Mouse (Mus musculus): ENCODE data around the gene Jag2.

The Jag2 gene

GRCm38 (mm10) chr12:112941156-112941775 is 11.7 kb upstream of the Jag2 start:
- DNase-seq (ENCODE audit: extremely low spot score, low spot score), result no peak

- DNase-seq (ENCODE audit: extremely low spot score, low spot score), result no peak
Measured at GRCm38 (mm10) chr12:112940710-112941109, 11.1 kb upstream of the Jag2 start.

- DNase-seq (ENCODE audit: extremely low spot score, low spot score), result no peak
Measured at GRCm38 (mm10) chr12:112940238-112940637, 10.7 kb upstream of the Jag2 start.

GRCm38 (mm10) chr12:112938873-112939565 is 9.4 kb upstream of the Jag2 start:
- peak; percentile 47 for DNase-seq (ENCODE audit: extremely low spot score, low spot score)

GRCm38 (mm10) chr12:112938366-112938765 is 8.8 kb upstream of the Jag2 start:
- no peak for DNase-seq (ENCODE audit: extremely low spot score, low spot score)

- DNase-seq (ENCODE audit: extremely low spot score, low spot score), result no peak
Measured at GRCm38 (mm10) chr12:112937906-112938305, 8.3 kb upstream of the Jag2 start.

- no peak for DNase-seq (ENCODE audit: extremely low spot score, low spot score)
Measured at GRCm38 (mm10) chr12:112932647-112933046, 3.1 kb upstream of the Jag2 start.

- DNase-seq (ENCODE audit: extremely low spot score, low spot score), result peak; percentile 49
Measured at GRCm38 (mm10) chr12:112928401-112929241, 955 bp downstream of the Jag2 start.

GRCm38 (mm10) chr12:112927265-112927664 is 2.3 kb downstream of the Jag2 start:
- DNase-seq (ENCODE audit: extremely low spot score, low spot score), result no peak

GRCm38 (mm10) chr12:112925950-112926349 is 3.6 kb downstream of the Jag2 start:
- DNase-seq (ENCODE audit: extremely low spot score, low spot score), result no peak

GRCm38 (mm10) chr12:112922541-112922940 is 7.0 kb downstream of the Jag2 start:
- DNase-seq (ENCODE audit: extremely low spot score, low spot score), result no peak

- no peak for DNase-seq (ENCODE audit: extremely low spot score, low spot score)
Measured at GRCm38 (mm10) chr12:112921518-112921917, 8.1 kb downstream of the Jag2 start.

- no peak for DNase-seq (ENCODE audit: extremely low spot score, low spot score)
Measured at GRCm38 (mm10) chr12:112917906-112918305, 11.7 kb downstream of the Jag2 start.

GRCm38 (mm10) chr12:112917486-112917885 is 12.1 kb downstream of the Jag2 start:
- no peak for DNase-seq (ENCODE audit: extremely low spot score, low spot score)

- no peak for DNase-seq (ENCODE audit: extremely low spot score, low spot score)
Measured at GRCm38 (mm10) chr12:112916698-112917400, 12.7 kb downstream of the Jag2 start.

- DNase-seq (ENCODE audit: extremely low spot score, low spot score), result no peak
Measured at GRCm38 (mm10) chr12:112915587-112915986, 14.0 kb downstream of the Jag2 start.

- no peak for DNase-seq (ENCODE audit: extremely low spot score, low spot score)
Measured at GRCm38 (mm10) chr12:112914527-112914926, 15.0 kb downstream of the Jag2 start.

- DNase-seq (ENCODE audit: extremely low spot score, low spot score), result no peak
Measured at GRCm38 (mm10) chr12:112912951-112913745, 16.4 kb downstream of the Jag2 start.

GRCm38 (mm10) chr12:112911701-112912100 is 17.9 kb downstream of the Jag2 start:
- no peak for DNase-seq (ENCODE audit: extremely low spot score, low spot score)

GRCm38 (mm10) chr12:112908991-112909390 is 20.6 kb downstream of the Jag2 start:
- DNase-seq (ENCODE audit: extremely low spot score, low spot score), result no peak

GRCm38 (mm10) chr12:112905001-112905400 is 24.6 kb downstream of the Jag2 start:
- DNase-seq (ENCODE audit: extremely low spot score, low spot score), result no peak
